Mouse (Mus musculus): ENCODE measurements around the gene Pakap. TPM values are rescaled to one million over a fixed set of nuclear protein-coding genes. Genes with fewer than 3 reads are reported as not detected.

Pakap gene
- polyA plus RNA-seq, 1 experiment = not detected

GRCm38 (mm10) chr4:57568268-57569068 lies 489 bp downstream of the Pakap start:
- no peak for TF ChIP-seq TAL1 (IDR thresholded peaks at IDR 0.05; ENCODE audit: low read length)
- no peak for TF ChIP-seq GATA1 (IDR thresholded peaks at IDR 0.05; ENCODE audit: low read length)
- no peak overlapping the region for H3K4me3 ChIP-seq (replicated peaks)
- no peaks in the 10 kb centered on the region for H3K4me1 ChIP-seq (ENCODE audit: control insufficient read depth)
- H3K9me3 ChIP-seq (ENCODE audit: control insufficient read depth, low read length) = peaks cover 4% of the 10 kb centered on the region; the same call in 1 of the 2 replicates
- H3K27me3 ChIP-seq (ENCODE audit: control insufficient read depth) = peaks cover 12% of the 10 kb centered on the region; the same call in 1 of the 2 replicates
- no peaks in the 10 kb centered on the region for H3K36me3 ChIP-seq (ENCODE audit: control insufficient read depth)

GRCm38 (mm10) chr4:57569069-57569355 lies 1.0 kb downstream of the Pakap start:
- H3K27me3 ChIP-seq (ENCODE audit: control insufficient read depth) = peaks cover 12% of the 10 kb centered on the region; the same call in 1 of the 2 replicates
- no peaks in the 10 kb centered on the region for H3K36me3 ChIP-seq (ENCODE audit: control insufficient read depth)
- peaks cover 4% of the 10 kb centered on the region; the same call in 1 of the 2 replicates for H3K9me3 ChIP-seq (ENCODE audit: control insufficient read depth, low read length)
- no peak overlapping the region for H3K4me3 ChIP-seq (replicated peaks)
- TF ChIP-seq GATA1 (IDR thresholded peaks at IDR 0.05; ENCODE audit: low read length) = no peak
- no peak for TF ChIP-seq TAL1 (IDR thresholded peaks at IDR 0.05; ENCODE audit: low read length)
- H3K4me1 ChIP-seq (ENCODE audit: control insufficient read depth) = no peaks in the 10 kb centered on the region

GRCm38 (mm10) chr4:57569711-57570110 lies 1.7 kb downstream of the Pakap start:
- Histone ChIP-seq H3K27me3 (ENCODE audit: control insufficient read depth) (peaks cover 12% of the 10 kb centered on the region; the same call in 1 of the 2 replicates), H3K4me1 (ENCODE audit: control insufficient read depth) (no peaks in the 10 kb centered on the region), H3K36me3 (ENCODE audit: control insufficient read depth) (no peaks in the 10 kb centered on the region), H3K4me3 (replicated peaks) (no peak overlapping the region), H3K9me3 (ENCODE audit: control insufficient read depth, low read length) (peaks cover 4% of the 10 kb centered on the region; the same call in 1 of the 2 replicates)
- TF ChIP-seq TAL1 (IDR thresholded peaks at IDR 0.05; ENCODE audit: low read length) = no peak

GRCm38 (mm10) chr4:57570229-57570628 lies 2.2 kb downstream of the Pakap start:
- TF ChIP-seq TAL1 (IDR thresholded peaks at IDR 0.05; ENCODE audit: low read length) (no peak), GATA1 (IDR thresholded peaks at IDR 0.05; ENCODE audit: low read length) (no peak)
- H3K27me3 ChIP-seq (ENCODE audit: control insufficient read depth) = peaks cover 12% of the 10 kb centered on the region; the same call in 1 of the 2 replicates
- no peak overlapping the region for H3K4me3 ChIP-seq (replicated peaks)
- peaks cover 4% of the 10 kb centered on the region; the same call in 1 of the 2 replicates for H3K9me3 ChIP-seq (ENCODE audit: control insufficient read depth, low read length)
- H3K4me1 ChIP-seq (ENCODE audit: control insufficient read depth) = no peaks in the 10 kb centered on the region
- no peaks in the 10 kb centered on the region for H3K36me3 ChIP-seq (ENCODE audit: control insufficient read depth)

GRCm38 (mm10) chr4:57574181-57574580 lies 6.2 kb downstream of the Pakap start:
- TF ChIP-seq TAL1 (IDR thresholded peaks at IDR 0.05; ENCODE audit: low read length) (no peak), GATA1 (IDR thresholded peaks at IDR 0.05; ENCODE audit: low read length) (no peak)
- H3K4me3 ChIP-seq (replicated peaks) = no peak overlapping the region
- H3K4me1 ChIP-seq (ENCODE audit: control insufficient read depth) = no peaks in the 10 kb centered on the region
- H3K36me3 ChIP-seq (ENCODE audit: control insufficient read depth) = no peaks in the 10 kb centered on the region
- peaks cover 6% of the 10 kb centered on the region; the same call in 1 of the 2 replicates for H3K9me3 ChIP-seq (ENCODE audit: control insufficient read depth, low read length)
- H3K27me3 ChIP-seq (ENCODE audit: control insufficient read depth) = no peaks in the 10 kb centered on the region

GRCm38 (mm10) chr4:57574646-57575045 lies 6.7 kb downstream of the Pakap start:
- no peak for TF ChIP-seq TAL1 (IDR thresholded peaks at IDR 0.05; ENCODE audit: low read length)
- TF ChIP-seq GATA1 (IDR thresholded peaks at IDR 0.05; ENCODE audit: low read length) = no peak
- Histone ChIP-seq H3K4me1 (ENCODE audit: control insufficient read depth) (no peaks in the 10 kb centered on the region), H3K36me3 (ENCODE audit: control insufficient read depth) (no peaks in the 10 kb centered on the region), H3K9me3 (ENCODE audit: control insufficient read depth, low read length) (peaks cover 6% of the 10 kb centered on the region; the same call in 1 of the 2 replicates), H3K4me3 (replicated peaks) (no peak overlapping the region), H3K27me3 (ENCODE audit: control insufficient read depth) (no peaks in the 10 kb centered on the region)

- no peaks in the 10 kb centered on the region for H3K27me3 ChIP-seq (ENCODE audit: control insufficient read depth)
- H3K36me3 ChIP-seq (ENCODE audit: control insufficient read depth) = no peaks in the 10 kb centered on the region
- H3K4me3 ChIP-seq (replicated peaks) = no peak overlapping the region
- TF ChIP-seq GATA1 (IDR thresholded peaks at IDR 0.05; ENCODE audit: low read length) = no peak
- TF ChIP-seq TAL1 (IDR thresholded peaks at IDR 0.05; ENCODE audit: low read length) = no peak
- no peaks in the 10 kb centered on the region for H3K4me1 ChIP-seq (ENCODE audit: control insufficient read depth)
- peaks cover 8% of the 10 kb centered on the region; the same call in 1 of the 2 replicates for H3K9me3 ChIP-seq (ENCODE audit: control insufficient read depth, low read length)
Observed at GRCm38 (mm10) chr4:57575686-57576085, 7.7 kb downstream of the Pakap start.

GRCm38 (mm10) chr4:57576095-57576494 lies 8.1 kb downstream of the Pakap start:
- H3K4me3 ChIP-seq (replicated peaks) = no peak overlapping the region
- H3K9me3 ChIP-seq (ENCODE audit: control insufficient read depth, low read length) = peaks cover 8% of the 10 kb centered on the region; the same call in 1 of the 2 replicates
- H3K36me3 ChIP-seq (ENCODE audit: control insufficient read depth) = no peaks in the 10 kb centered on the region
- H3K4me1 ChIP-seq (ENCODE audit: control insufficient read depth) = no peaks in the 10 kb centered on the region
- no peaks in the 10 kb centered on the region for H3K27me3 ChIP-seq (ENCODE audit: control insufficient read depth)
- no peak for TF ChIP-seq TAL1 (IDR thresholded peaks at IDR 0.05; ENCODE audit: low read length)
- TF ChIP-seq GATA1 (IDR thresholded peaks at IDR 0.05; ENCODE audit: low read length) = no peak

GRCm38 (mm10) chr4:57579683-57580082 lies 11.7 kb downstream of the Pakap start:
- Histone ChIP-seq H3K4me3 (replicated peaks) (no peak overlapping the region), H3K36me3 (ENCODE audit: control insufficient read depth) (no peaks in the 10 kb centered on the region), H3K9me3 (ENCODE audit: control insufficient read depth, low read length) (0 out of 2 replicates have a peak, but pooled peaks cover 5% of the 10 kb centered on the region), H3K4me1 (ENCODE audit: control insufficient read depth) (no peaks in the 10 kb centered on the region), H3K27me3 (ENCODE audit: control insufficient read depth) (no peaks in the 10 kb centered on the region)
- TF ChIP-seq TAL1 (IDR thresholded peaks at IDR 0.05; ENCODE audit: low read length) (no peak), GATA1 (IDR thresholded peaks at IDR 0.05; ENCODE audit: low read length) (no peak)

All from erythroblast, embryonic 14.5 days (primary cell).